11 mouse cellular contexts compared by ENCODE assay signal in genomic region chr4:154766158-154766557, GRCm38 (mm10).
DNase-seq lines count a peak whose midpoint lies in the region; TF ChIP-seq lines count a peak whose summit lies in the region.
"Had no signal": no experiment of that assay in that cellular context is flagged by ENCODE, and none has a peak within 500 bp of the region (broad histone marks: within the 10 kb centered on the region; RNA-seq: fewer than 3 reads in every experiment).

No protein-coding gene starts in this region.

- no peaks in the 10 kb centered on the region for H3K36me3 ChIP-seq in E14TG2a.4 (ENCODE audit: insufficient read depth, low read length)
- H3K36me3 ChIP-seq: lung, embryonic 15.5 days; neural tube, embryonic 12.5 days had no signal

- DNase-seq in gastrocnemius, adult 2 months, result no peak
- DNase-seq in gastrocnemius, postnatal 25 days, result no peak
- no peak for DNase-seq in left cerebral cortex, adult 2 months (ENCODE audit: extremely low spot score in 1 of 2, low spot score in 2 of 2)
- no peak for DNase-seq in left cerebral cortex, postnatal 14 days (ENCODE audit: low spot score in 2 of 2)
- no peak for DNase-seq in adrenal gland, postnatal 10 days
- no peak for DNase-seq in adipocyte (ENCODE audit: low spot score)
- DNase-seq: cerebellum, adult 9-11 months had no signal

- H3K4me3 ChIP-seq in gastrocnemius, adult 2 months, result no peak overlapping the region
- H3K4me3 ChIP-seq in left cerebral cortex, adult 2 months, result no peak overlapping the region
- H3K4me3 ChIP-seq in E14TG2a.4 (replicated peaks; ENCODE audit: low read length), result no peak overlapping the region
- H3K4me3 ChIP-seq in cortical plate, adult 2 months (ENCODE audit: insufficient read depth, low read length), result no peak overlapping the region
- H3K4me3 ChIP-seq: lung, embryonic 15.5 days; neural tube, embryonic 12.5 days had no signal

- intact Hi-C loops in gastrocnemius, adult 2 months (cut with DNase I), result no loop called here
- intact Hi-C loops in left cerebral cortex, adult 2 months (cut with DNase I), result no loop called here
- intact Hi-C loops in left cerebral cortex, postnatal 14 days (cut with DNase I), result no loop called here

- H3K4me1 ChIP-seq in E14TG2a.4 (replicated peaks; ENCODE audit: low read depth, low read length), result peaks cover 6% of the 10 kb centered on the region
- H3K4me1 ChIP-seq in cortical plate, adult 2 months (ENCODE audit: control insufficient read depth, insufficient read depth, low read length), result no peaks in the 10 kb centered on the region
- H3K4me1 ChIP-seq: lung, embryonic 15.5 days had no signal

- H3K9me3 ChIP-seq in E14TG2a.4 (ENCODE audit: low read length), result no peaks in the 10 kb centered on the region
- H3K9me3 ChIP-seq: lung, embryonic 15.5 days; neural tube, embryonic 12.5 days had no signal

- H3K27ac ChIP-seq in gastrocnemius, adult 2 months, result no peak overlapping the region
- no peak overlapping the region for H3K27ac ChIP-seq in left cerebral cortex, adult 2 months
- H3K27ac ChIP-seq in cortical plate, adult 2 months (ENCODE audit: insufficient read depth, low read length), result no peak overlapping the region
- H3K27ac ChIP-seq: lung, embryonic 15.5 days; neural tube, embryonic 12.5 days had no signal

- peak; percentile 42 for TF ChIP-seq CTCF in gastrocnemius, adult 2 months (IDR thresholded peaks at IDR 0.05)
- peak; percentile 49 for TF ChIP-seq CTCF in left cerebral cortex, adult 2 months (IDR thresholded peaks at IDR 0.05)
- peak; percentile 40 for TF ChIP-seq CTCF in E14TG2a.4 (conservative IDR thresholded peaks at IDR 0.05; ENCODE audit: low read length)
- TF ChIP-seq CTCF in cortical plate, adult 2 months (IDR thresholded peaks at IDR 0.05; ENCODE audit: extremely low read depth, insufficient read depth, low read length), result 0 out of 2 replicates have a peak, but pooled peaks have one; percentile 6

- peaks cover 24% of the 10 kb centered on the region for H3K27me3 ChIP-seq in E14TG2a.4 (ENCODE audit: insufficient read depth, low read length)
- H3K27me3 ChIP-seq: lung, embryonic 15.5 days had no signal

- no peak for TF ChIP-seq POLR2A in cortical plate, adult 2 months (IDR thresholded peaks at IDR 0.05; ENCODE audit: extremely low read depth, insufficient read depth, low read length)
